Mouse (Mus musculus): ENCODE results near the gene Gm17268. TPM values are rescaled to one million over a fixed set of nuclear protein-coding genes. Genes with fewer than 3 reads are reported as not detected.

Gm17268 gene
- not detected in 2 replicates for polyA plus RNA-seq (2014; fragmentation: Nextera tagmentation; extraction: Ambion mirVana)

DNA sequence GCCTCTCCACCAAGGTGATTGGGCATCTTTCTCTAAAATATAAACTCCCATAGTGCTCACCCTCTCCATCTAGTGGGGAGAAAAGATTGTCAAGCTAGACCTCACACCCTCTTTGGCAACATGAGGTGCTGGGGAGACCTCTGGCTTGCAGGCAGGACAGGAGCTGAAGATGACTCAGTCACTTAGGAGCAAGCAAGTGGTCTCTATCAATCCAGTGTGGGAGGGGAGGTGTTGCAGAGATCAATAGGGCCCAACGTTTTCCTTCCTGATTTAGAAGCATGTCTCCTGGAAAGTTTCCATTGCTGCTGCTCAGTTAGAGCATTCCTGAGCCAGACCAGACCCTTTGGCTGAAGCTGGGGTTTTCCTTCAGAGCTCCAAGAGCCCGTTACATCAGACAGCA lies at the start of gene Gm17268:
Gm17268 (minus strand) TSS at position 28 of the 400 bp plus-strand sequence.
- H3K9me3 ChIP-seq (ENCODE audit: control insufficient read depth, low read length), result no peaks in the 10 kb centered on the region
- DNase-seq (ENCODE audit: low spot score), result no peak
- no peaks in the 10 kb centered on the region for H3K4me1 ChIP-seq (replicated peaks; ENCODE audit: control insufficient read depth, insufficient read depth, low read length)
- 48% methylated on average over 2 of the region's 2 CpGs for WGBS
- no peaks in the 10 kb centered on the region for H3K36me3 ChIP-seq (ENCODE audit: control insufficient read depth, insufficient read depth, low read length)
- H3K27ac ChIP-seq (ENCODE audit: low read depth, low read length), result no peak within 1 kb of the TSS
- no peak within 1 kb of the TSS for H3K4me2 ChIP-seq (replicated peaks; ENCODE audit: low read depth, low read length)
- no peak within 1 kb of the TSS for H3K9ac ChIP-seq (ENCODE audit: low read depth, low read length)
- H3K4me3 ChIP-seq (ENCODE audit: low read depth, low read length), result no peak within 1 kb of the TSS
- no peaks in the 10 kb centered on the region for H3K27me3 ChIP-seq (ENCODE audit: control insufficient read depth, insufficient read depth, low read length)
- ATAC-seq (ENCODE audit: low FRiP score), result no peak

DNA sequence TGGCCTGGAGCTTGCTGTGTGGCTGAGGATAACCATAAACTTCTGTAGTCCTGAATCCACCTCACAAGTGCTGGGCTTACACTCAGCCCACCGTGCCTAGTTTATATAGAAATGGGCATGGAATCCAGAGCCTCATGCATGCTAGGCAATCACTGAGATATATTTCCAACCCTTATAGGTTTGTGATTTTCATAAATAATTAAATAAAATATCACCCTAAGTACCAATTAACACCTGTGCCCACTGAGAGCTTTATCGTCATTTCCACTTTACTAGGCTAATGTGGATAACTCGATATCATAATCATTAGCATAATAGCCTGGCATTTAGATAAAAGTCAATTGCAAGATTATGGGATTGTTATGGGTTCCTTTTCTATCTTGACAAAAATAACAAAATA lies 46.0 kb upstream of the Gm17268 start:
- H3K9me3 ChIP-seq (ENCODE audit: control insufficient read depth, low read length), result no peaks in the 10 kb centered on the region
- DNase-seq (ENCODE audit: low spot score) (no peak), ATAC-seq (ENCODE audit: low FRiP score) (no peak)
- 91% methylated on average over 3 of the region's 3 CpGs for WGBS
- H3K36me3 ChIP-seq (ENCODE audit: control insufficient read depth, insufficient read depth, low read length), result no peaks in the 10 kb centered on the region
- 0 out of 2 replicates have a peak, but pooled peaks cover 2% of the 10 kb centered on the region for H3K4me1 ChIP-seq (replicated peaks; ENCODE audit: control insufficient read depth, insufficient read depth, low read length)
- no peak overlapping the region for H3K4me2 ChIP-seq (replicated peaks; ENCODE audit: low read depth, low read length)
- H3K4me3 ChIP-seq (ENCODE audit: low read depth, low read length), result no peak overlapping the region
- H3K27ac ChIP-seq (ENCODE audit: low read depth, low read length), result no peak overlapping the region
- no peak overlapping the region for H3K9ac ChIP-seq (ENCODE audit: low read depth, low read length)
- no peaks in the 10 kb centered on the region for H3K27me3 ChIP-seq (ENCODE audit: control insufficient read depth, insufficient read depth, low read length)

DNA sequence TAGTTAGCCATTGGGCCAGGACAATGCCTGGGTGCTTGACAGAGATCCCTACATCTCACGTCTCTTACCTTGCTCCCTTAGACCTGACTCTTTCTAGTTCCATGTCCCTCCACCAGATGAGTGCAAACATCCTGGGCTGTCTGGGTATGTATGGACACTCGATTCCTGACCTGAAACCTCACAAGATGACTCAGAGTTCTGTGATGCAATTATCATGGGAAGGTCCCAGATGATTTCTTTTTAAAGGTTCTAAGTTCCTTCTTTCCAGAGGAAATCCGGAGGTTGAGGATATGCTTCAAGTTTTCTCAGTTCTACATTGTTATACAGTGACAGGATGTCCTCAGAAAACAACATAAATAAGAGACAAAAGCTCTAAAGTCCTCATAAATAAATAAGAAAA lies 42.5 kb upstream of the Gm17268 start:
- H3K27ac ChIP-seq (ENCODE audit: low read depth, low read length), result no peak overlapping the region
- no peaks in the 10 kb centered on the region for H3K36me3 ChIP-seq (ENCODE audit: control insufficient read depth, insufficient read depth, low read length)
- WGBS, result 80% methylated on average over 3 of the region's 3 CpGs
- DNase-seq (ENCODE audit: low spot score) (no peak), ATAC-seq (ENCODE audit: low FRiP score) (no peak)
- H3K27me3 ChIP-seq (ENCODE audit: control insufficient read depth, insufficient read depth, low read length), result no peaks in the 10 kb centered on the region
- H3K4me3 ChIP-seq (ENCODE audit: low read depth, low read length), result no peak overlapping the region
- H3K4me1 ChIP-seq (replicated peaks; ENCODE audit: control insufficient read depth, insufficient read depth, low read length), result no peaks in the 10 kb centered on the region
- no peak overlapping the region for H3K9ac ChIP-seq (ENCODE audit: low read depth, low read length)
- H3K4me2 ChIP-seq (replicated peaks; ENCODE audit: low read depth, low read length), result no peak overlapping the region
- no peaks in the 10 kb centered on the region for H3K9me3 ChIP-seq (ENCODE audit: control insufficient read depth, low read length)

DNA sequence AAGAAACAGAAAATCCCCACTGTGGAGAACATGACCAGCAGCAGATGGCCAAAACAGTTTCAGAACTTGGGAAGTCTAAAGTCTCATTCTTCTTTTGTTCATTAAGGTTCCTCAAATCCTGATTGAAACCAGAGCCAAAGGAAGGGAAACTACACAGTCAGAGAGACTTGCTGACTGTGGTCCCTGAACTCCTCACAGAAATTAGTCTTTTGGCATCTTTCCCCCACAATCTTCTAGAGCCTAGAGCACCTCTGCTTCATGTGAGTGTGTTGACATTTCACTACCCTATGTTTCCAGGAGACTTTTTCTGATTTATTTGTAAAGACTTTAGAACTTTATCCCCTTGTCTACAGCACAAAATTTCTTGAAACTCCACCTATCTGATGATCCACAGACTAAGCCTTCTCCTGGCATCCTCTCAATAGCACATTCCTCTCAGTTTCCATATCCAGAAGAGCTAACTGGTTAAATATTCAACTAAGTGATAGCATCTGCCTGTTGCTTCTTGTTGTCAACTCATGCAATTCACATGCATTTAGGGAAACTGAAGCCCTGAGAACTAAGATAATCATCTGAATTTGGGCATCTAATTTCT lies 39.9 kb upstream of the Gm17268 start:
- Histone ChIP-seq H3K9me3 (ENCODE audit: control insufficient read depth, low read length) (no peaks in the 10 kb centered on the region), H3K4me3 (ENCODE audit: low read depth, low read length) (no peak overlapping the region), H3K27ac (ENCODE audit: low read depth, low read length) (no peak overlapping the region), H3K27me3 (ENCODE audit: control insufficient read depth, insufficient read depth, low read length) (no peaks in the 10 kb centered on the region), H3K36me3 (ENCODE audit: control insufficient read depth, insufficient read depth, low read length) (no peaks in the 10 kb centered on the region), H3K9ac (ENCODE audit: low read depth, low read length) (no peak overlapping the region), H3K4me1 (replicated peaks; ENCODE audit: control insufficient read depth, insufficient read depth, low read length) (no peaks in the 10 kb centered on the region), H3K4me2 (replicated peaks; ENCODE audit: low read depth, low read length) (no peak overlapping the region)
- no peak for DNase-seq (ENCODE audit: low spot score)
- no peak for ATAC-seq (ENCODE audit: low FRiP score)

DNA sequence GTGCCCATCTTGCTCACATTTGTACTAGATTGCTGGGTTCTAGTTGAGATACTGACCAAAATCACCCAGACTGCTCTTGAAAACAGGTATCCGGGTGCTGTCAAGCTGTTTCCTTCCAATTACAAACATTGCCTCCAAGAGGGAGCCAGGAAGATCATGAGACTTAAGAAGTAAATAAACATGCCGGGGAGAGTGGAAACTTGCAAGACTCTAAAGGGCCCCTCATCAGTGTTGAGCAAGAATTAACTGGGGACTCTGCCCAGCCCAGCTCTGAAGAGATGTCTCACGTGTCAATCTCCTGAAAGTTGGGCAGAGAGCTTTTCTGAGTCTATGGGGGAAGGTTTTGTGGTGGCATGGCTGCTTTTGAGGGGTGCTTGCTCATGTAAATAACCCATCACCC lies 38.7 kb upstream of the Gm17268 start:
- DNase-seq (ENCODE audit: low spot score) (no peak), ATAC-seq (ENCODE audit: low FRiP score) (no peak)
- no peaks in the 10 kb centered on the region for H3K27me3 ChIP-seq (ENCODE audit: control insufficient read depth, insufficient read depth, low read length)
- no peak overlapping the region for H3K9ac ChIP-seq (ENCODE audit: low read depth, low read length)
- no peaks in the 10 kb centered on the region for H3K9me3 ChIP-seq (ENCODE audit: control insufficient read depth, low read length)
- H3K4me3 ChIP-seq (ENCODE audit: low read depth, low read length), result no peak overlapping the region
- no peaks in the 10 kb centered on the region for H3K36me3 ChIP-seq (ENCODE audit: control insufficient read depth, insufficient read depth, low read length)
- H3K4me2 ChIP-seq (replicated peaks; ENCODE audit: low read depth, low read length), result no peak overlapping the region
- H3K4me1 ChIP-seq (replicated peaks; ENCODE audit: control insufficient read depth, insufficient read depth, low read length), result no peaks in the 10 kb centered on the region
- no peak overlapping the region for H3K27ac ChIP-seq (ENCODE audit: low read depth, low read length)
- WGBS, result 87% methylated on average over 3 of the region's 3 CpGs

DNA sequence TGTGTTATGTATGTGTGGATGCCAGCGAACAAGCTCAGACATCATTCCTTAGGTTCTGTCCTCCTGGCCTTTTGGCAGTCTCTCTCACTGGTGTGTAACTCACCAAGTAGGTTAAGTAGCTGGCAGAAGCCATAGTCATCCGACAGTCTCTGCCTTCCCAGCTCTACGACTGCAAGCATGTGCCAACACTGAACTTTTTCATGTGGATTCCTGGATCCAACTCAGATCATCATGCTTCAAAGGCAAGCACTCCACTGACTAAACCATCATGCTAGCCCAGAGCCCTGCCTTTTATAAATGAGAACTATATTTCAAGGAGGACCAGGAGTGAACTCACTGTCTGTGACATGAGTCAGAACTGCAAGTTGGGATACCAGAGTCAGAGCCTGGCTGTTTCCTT lies 35.3 kb upstream of the Gm17268 start:
- ATAC-seq (ENCODE audit: low FRiP score) (no peak), DNase-seq (ENCODE audit: low spot score) (no peak)
- Histone ChIP-seq H3K4me1 (replicated peaks; ENCODE audit: control insufficient read depth, insufficient read depth, low read length) (no peaks in the 10 kb centered on the region), H3K27ac (ENCODE audit: low read depth, low read length) (no peak overlapping the region), H3K36me3 (ENCODE audit: control insufficient read depth, insufficient read depth, low read length) (no peaks in the 10 kb centered on the region), H3K9ac (ENCODE audit: low read depth, low read length) (no peak overlapping the region), H3K4me3 (ENCODE audit: low read depth, low read length) (no peak overlapping the region), H3K9me3 (ENCODE audit: control insufficient read depth, low read length) (no peaks in the 10 kb centered on the region), H3K27me3 (ENCODE audit: control insufficient read depth, insufficient read depth, low read length) (no peaks in the 10 kb centered on the region), H3K4me2 (replicated peaks; ENCODE audit: low read depth, low read length) (no peak overlapping the region)
- WGBS, result 83% methylated on average over 3 of the region's 3 CpGs

DNA sequence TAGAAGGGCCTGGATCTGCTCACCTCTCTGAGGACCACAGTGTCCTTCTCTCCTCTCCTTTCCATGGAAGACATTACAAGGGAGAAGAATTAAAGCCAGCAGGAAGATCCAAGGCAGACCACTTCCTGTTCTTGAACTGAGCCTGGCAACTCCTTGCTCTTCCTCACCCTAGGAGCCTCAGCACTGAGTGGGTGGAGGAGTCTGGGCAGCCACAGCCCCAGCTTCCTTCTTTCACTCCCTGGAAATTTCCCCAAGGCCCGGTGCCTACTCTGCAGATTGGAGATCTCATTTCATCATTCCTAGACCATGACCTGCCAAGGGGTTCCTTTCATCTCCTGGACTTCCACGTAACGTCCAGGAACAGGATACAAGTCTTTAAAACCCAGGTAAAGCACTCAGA lies 34.6 kb upstream of the Gm17268 start:
- Histone ChIP-seq H3K4me1 (replicated peaks; ENCODE audit: control insufficient read depth, insufficient read depth, low read length) (no peaks in the 10 kb centered on the region), H3K4me2 (replicated peaks; ENCODE audit: low read depth, low read length) (no peak overlapping the region), H3K27ac (ENCODE audit: low read depth, low read length) (no peak overlapping the region), H3K27me3 (ENCODE audit: control insufficient read depth, insufficient read depth, low read length) (no peaks in the 10 kb centered on the region), H3K36me3 (ENCODE audit: control insufficient read depth, insufficient read depth, low read length) (no peaks in the 10 kb centered on the region), H3K9me3 (ENCODE audit: control insufficient read depth, low read length) (no peaks in the 10 kb centered on the region), H3K4me3 (ENCODE audit: low read depth, low read length) (no peak overlapping the region), H3K9ac (ENCODE audit: low read depth, low read length) (no peak overlapping the region)
- ATAC-seq (ENCODE audit: low FRiP score) (no peak), DNase-seq (ENCODE audit: low spot score) (no peak)
- WGBS, result 85% methylated on average over 3 of the region's 3 CpGs

DNA sequence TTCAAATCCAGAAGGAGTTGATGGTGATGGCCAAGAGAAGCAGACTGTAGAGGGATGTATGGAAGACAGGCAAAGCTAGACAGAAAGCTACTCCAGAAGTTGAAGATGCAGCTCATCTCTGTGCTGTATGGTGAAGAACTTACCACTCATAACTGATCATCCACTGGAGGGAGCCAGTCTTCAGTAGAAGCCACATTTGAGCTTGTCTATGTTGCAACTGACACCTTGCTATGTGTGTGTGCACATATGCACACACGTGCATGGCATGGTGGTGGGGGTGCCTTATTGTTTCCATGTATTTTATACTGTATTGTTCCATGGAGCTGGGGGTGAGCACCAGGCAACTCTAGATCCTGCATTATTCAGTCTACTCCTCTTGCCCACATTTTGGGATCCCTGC lies 34.0 kb upstream of the Gm17268 start:
- WGBS, result 79% methylated on average over 1 of the region's 1 CpGs
- Histone ChIP-seq H3K36me3 (ENCODE audit: control insufficient read depth, insufficient read depth, low read length) (no peaks in the 10 kb centered on the region), H3K4me3 (ENCODE audit: low read depth, low read length) (no peak overlapping the region), H3K27ac (ENCODE audit: low read depth, low read length) (no peak overlapping the region), H3K4me1 (replicated peaks; ENCODE audit: control insufficient read depth, insufficient read depth, low read length) (no peaks in the 10 kb centered on the region), H3K27me3 (ENCODE audit: control insufficient read depth, insufficient read depth, low read length) (no peaks in the 10 kb centered on the region), H3K4me2 (replicated peaks; ENCODE audit: low read depth, low read length) (no peak overlapping the region), H3K9me3 (ENCODE audit: control insufficient read depth, low read length) (no peaks in the 10 kb centered on the region), H3K9ac (ENCODE audit: low read depth, low read length) (no peak overlapping the region)
- DNase-seq (ENCODE audit: low spot score) (no peak), ATAC-seq (ENCODE audit: low FRiP score) (no peak)

DNA sequence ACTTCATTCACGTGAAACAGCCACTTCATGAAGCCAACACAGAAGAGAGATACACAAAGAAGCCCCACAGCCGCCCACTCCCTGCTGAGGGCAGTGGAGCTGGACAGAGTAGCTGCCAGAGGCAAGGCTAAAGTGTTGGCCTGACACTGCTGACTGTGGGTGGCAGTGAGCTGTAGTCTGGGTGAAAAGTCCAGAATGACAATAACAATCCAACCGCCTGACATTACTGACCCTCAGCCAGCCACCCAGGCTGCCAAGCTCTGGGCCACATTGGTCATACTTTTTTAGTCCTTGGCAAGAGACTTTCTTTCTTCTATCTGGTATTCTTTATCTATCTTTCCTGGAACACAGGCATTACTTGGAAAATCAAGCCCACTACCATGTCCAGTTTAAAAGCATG lies 32.7 kb upstream of the Gm17268 start:
- DNase-seq (ENCODE audit: low spot score), result no peak
- 65% methylated on average over 3 of the region's 3 CpGs for WGBS

More for the DNA sequence above, 32.7 kb upstream of the Gm17268 start:
- Histone ChIP-seq H3K36me3 (ENCODE audit: control insufficient read depth, insufficient read depth, low read length) (no peaks in the 10 kb centered on the region), H3K27ac (ENCODE audit: low read depth, low read length) (no peak overlapping the region), H3K27me3 (ENCODE audit: control insufficient read depth, insufficient read depth, low read length) (no peaks in the 10 kb centered on the region), H3K9ac (ENCODE audit: low read depth, low read length) (no peak overlapping the region), H3K4me2 (replicated peaks; ENCODE audit: low read depth, low read length) (no peak overlapping the region), H3K4me1 (replicated peaks; ENCODE audit: control insufficient read depth, insufficient read depth, low read length) (no peaks in the 10 kb centered on the region), H3K4me3 (ENCODE audit: low read depth, low read length) (no peak overlapping the region), H3K9me3 (ENCODE audit: control insufficient read depth, low read length) (no peaks in the 10 kb centered on the region)
- ATAC-seq (ENCODE audit: low FRiP score), result no peak
